Mouse (Mus musculus) neural tube, embryonic 11.5 days (tissue): ENCODE results near the gene Gm5478. TPM values are rescaled to one million over a fixed set of nuclear protein-coding genes. Genes with fewer than 3 reads are reported as not detected.

Experiments
- microRNA-seq: library from miRNA; unstranded; fragments of <30 nt; microRNA quantifications from one replicate; pipeline ENCODE4, GENCODE M21; 2016
- polyA plus RNA-seq: library from polyadenylated mRNA; unstranded; fragments of >200 nt; fragmentation: Nextera tagmentation; extraction: Ambion mirVana; gene quantifications from 2 replicates; pipeline ENCODE4 v1.2.1, GENCODE M21; 2014

Gm5478 gene
- polyA plus RNA-seq, 1 experiment from 2014 or later = not detected

Small RNAs within 50 kb of the gene (microRNA-seq; reads per million reads assigned to microRNA genes)
- gene Gm44342 (not detected), gene Gm44383 (not detected), gene Gm44479 (not detected)

Other genes starting within 250 kb of the Gm5478 start
- gene Krt7, start 236.3 kb downstream of the Gm5478 start, polyA plus RNA-seq = 10.6 and 12.3 TPM in 2 replicates
- gene Krt87, start 208.6 kb downstream of the Gm5478 start, polyA plus RNA-seq = 0.41 TPM in 1 of 2 replicates, not detected in the other
- gene Krt88, start 199.6 kb downstream of the Gm5478 start, polyA plus RNA-seq = not detected in 2 replicates
- gene Krt81, start 183.6 kb downstream of the Gm5478 start, polyA plus RNA-seq = not detected in 2 replicates
- gene Krt86, start 173.9 kb downstream of the Gm5478 start, polyA plus RNA-seq = not detected in 2 replicates
- gene Krt83, start 155.9 kb downstream of the Gm5478 start, polyA plus RNA-seq = not detected in 2 replicates
- not detected in 2 replicates for gene Gm49425, start 130.1 kb downstream of the Gm5478 start, polyA plus RNA-seq
- gene Krt84, start 114.6 kb downstream of the Gm5478 start, polyA plus RNA-seq = not detected in 2 replicates
- not detected in 2 replicates for gene Krt82, start 96.7 kb downstream of the Gm5478 start, polyA plus RNA-seq
- gene Krt90, start 84.4 kb downstream of the Gm5478 start, polyA plus RNA-seq = 0.37 and 0.85 TPM in 2 replicates
- not detected in 2 replicates for gene Krt75, start 73.5 kb downstream of the Gm5478 start, polyA plus RNA-seq
- gene Gm5414, start 19.2 kb downstream of the Gm5478 start, polyA plus RNA-seq = not detected in 2 replicates
- gene Krt6b, start 32.9 kb upstream of the Gm5478 start, polyA plus RNA-seq = not detected in 2 replicates
- 0.09 TPM in 1 of 2 replicates, not detected in the other for gene Krt6a, start 46.9 kb upstream of the Gm5478 start, polyA plus RNA-seq
- 5.0 and 6.4 TPM in 2 replicates for gene Krt5, start 65.5 kb upstream of the Gm5478 start, polyA plus RNA-seq
- not detected in 2 replicates for gene Krt71, start 95.7 kb upstream of the Gm5478 start, polyA plus RNA-seq
- not detected in 2 replicates for gene Krt72, start 139.1 kb upstream of the Gm5478 start, polyA plus RNA-seq
- not detected in 2 replicates for gene Krt73, start 155.0 kb upstream of the Gm5478 start, polyA plus RNA-seq
- gene Krt2, start 170.8 kb upstream of the Gm5478 start, polyA plus RNA-seq = not detected in 2 replicates
- gene Krt1, start 203.4 kb upstream of the Gm5478 start, polyA plus RNA-seq = 0.53 and 0.74 TPM in 2 replicates
- gene Krt77, start 222.3 kb upstream of the Gm5478 start, polyA plus RNA-seq = not detected in 2 replicates
- gene Krt76, start 245.5 kb upstream of the Gm5478 start, polyA plus RNA-seq = not detected in 2 replicates